Mouse (Mus musculus) megakaryocyte progenitor cell, adult 5-6 weeks (primary cell): Measurements from ENCODE around the gene Gm20388. TPM values are rescaled to one million over a fixed set of nuclear protein-coding genes. Genes with fewer than 3 reads are reported as not detected.
A peak's percentile ranks its signal among the peaks of the same experiment; 100 is the strongest.

Experiments used
- ATAC-seq: replicated peaks from 2 replicates; pipeline ENCODE4 v1.8.0; 2016; ENCODE audit warnings: mild to moderate bottlenecking, moderate TSS enrichment, inconsistent platforms; ENCODE audit not compliant: poor library complexity
- total RNA-seq, 2 experiments: library from RNA; stranded (forward) in 1 of 2; stranded (reverse) in 1 of 2; fragments of 157-497, 149-512 nt in 1 of 2; fragments of 200-1000 nt in 1 of 2; gene quantifications; 2 replicates each; pipeline versions ENCODE4 v1.2.3 to v1.2.4; 2015 to 2017

Gene Gm20388
- total RNA-seq, 2 experiments from 2014 or later = 18.6 TPM; not detected in 1

- ATAC-seq = no peak
These were observed 3961.4 kb downstream of the Gm20388 start for GRCm38 (mm10) chr8:123872048-123872447.

DNA sequence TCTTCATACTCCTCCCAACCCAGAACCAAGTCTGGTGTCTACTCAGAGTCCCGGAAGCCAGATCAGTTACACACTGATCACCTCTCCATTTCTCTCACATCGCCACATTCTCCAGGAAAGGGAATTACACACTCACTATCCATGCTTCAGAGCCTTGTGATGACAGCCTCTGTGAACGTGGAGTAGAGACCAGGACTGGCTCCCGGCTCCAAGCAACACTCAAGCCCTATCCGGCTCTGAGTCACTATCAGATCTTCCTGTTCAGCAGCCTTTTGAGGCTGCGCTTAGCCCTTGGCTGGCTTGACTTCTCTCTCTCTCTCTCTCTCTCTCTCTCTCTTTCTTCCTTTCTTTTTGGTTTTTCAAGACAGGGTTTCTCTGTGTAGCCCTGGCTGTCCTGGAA, 3962.7 kb downstream of the Gm20388 start:
- no peak for ATAC-seq

DNA sequence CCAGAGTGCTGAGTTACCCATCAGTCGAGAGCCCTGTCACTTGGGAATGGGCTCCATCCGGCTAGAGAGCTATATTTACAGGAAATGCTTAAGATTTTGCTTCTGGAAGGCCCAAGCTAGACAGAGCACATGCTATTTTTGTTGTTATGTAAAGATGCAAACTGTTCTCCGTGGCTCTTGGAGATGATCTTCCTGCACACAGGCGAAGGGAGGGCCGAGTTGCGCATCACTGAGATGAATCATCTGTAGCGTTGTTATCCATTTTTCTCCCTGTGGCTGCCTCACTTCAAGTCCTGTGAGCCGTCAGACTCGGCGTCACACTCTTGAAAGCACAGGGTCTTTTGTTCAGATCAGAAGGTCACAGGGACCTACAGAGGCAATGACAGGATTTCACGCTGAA, 3963.7 kb downstream of the Gm20388 start:
- no peak for ATAC-seq

GRCm38 (mm10) chr8:123877865-123878264, 3967.2 kb downstream of the Gm20388 start:
- no peak for ATAC-seq

- ATAC-seq = no peak
These were observed 3969.6 kb downstream of the Gm20388 start for GRCm38 (mm10) chr8:123880271-123880670.

DNA sequence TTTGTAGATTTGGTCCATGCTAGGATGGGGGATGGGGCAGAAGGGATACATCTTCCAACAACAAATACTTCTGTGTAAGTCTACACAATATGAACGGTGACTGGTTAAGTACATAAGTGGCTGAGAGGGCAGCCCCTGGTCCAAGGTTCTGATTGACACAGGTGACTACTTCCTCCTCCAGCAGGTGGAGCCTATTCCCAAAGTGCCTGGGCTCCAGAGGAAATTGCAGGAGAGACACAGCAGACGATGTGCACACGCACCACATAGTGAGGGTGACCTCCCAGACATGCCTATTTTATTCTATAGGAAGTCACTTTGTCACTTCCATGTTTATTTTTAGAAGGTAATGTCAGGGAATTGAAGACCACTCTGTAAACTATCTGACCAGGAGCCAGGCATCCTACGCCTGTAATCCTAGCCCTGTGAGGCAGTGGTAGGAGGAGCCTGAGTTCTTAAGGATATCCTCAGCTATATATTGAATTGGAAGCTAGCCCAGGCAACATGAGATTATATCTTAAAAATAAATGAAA, 3970.2 kb downstream of the Gm20388 start:
- ATAC-seq = no peak

DNA sequence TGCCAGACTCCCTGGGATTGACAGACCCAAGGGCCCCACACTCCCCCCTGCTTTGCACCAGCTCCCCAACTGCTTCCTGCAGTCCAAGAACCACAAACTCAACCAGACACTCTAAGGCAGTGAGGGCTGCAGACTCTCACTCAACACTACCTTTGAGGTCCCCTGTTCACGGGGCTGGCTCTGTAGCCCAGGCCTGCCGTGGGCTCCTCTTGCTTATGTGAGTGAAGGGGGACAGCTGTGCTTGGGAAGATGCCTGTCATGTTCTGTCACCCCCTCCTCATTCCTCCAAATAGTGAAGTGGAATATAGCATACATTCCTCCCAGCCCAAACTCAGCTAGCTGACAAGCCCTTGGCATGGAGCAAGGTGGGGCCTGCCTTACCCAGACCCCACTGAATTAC, 3971.8 kb downstream of the Gm20388 start:
- ATAC-seq = no peak

- ATAC-seq = no peak
These were observed 3972.5 kb downstream of the Gm20388 start for GRCm38 (mm10) chr8:123883094-123883493.

DNA sequence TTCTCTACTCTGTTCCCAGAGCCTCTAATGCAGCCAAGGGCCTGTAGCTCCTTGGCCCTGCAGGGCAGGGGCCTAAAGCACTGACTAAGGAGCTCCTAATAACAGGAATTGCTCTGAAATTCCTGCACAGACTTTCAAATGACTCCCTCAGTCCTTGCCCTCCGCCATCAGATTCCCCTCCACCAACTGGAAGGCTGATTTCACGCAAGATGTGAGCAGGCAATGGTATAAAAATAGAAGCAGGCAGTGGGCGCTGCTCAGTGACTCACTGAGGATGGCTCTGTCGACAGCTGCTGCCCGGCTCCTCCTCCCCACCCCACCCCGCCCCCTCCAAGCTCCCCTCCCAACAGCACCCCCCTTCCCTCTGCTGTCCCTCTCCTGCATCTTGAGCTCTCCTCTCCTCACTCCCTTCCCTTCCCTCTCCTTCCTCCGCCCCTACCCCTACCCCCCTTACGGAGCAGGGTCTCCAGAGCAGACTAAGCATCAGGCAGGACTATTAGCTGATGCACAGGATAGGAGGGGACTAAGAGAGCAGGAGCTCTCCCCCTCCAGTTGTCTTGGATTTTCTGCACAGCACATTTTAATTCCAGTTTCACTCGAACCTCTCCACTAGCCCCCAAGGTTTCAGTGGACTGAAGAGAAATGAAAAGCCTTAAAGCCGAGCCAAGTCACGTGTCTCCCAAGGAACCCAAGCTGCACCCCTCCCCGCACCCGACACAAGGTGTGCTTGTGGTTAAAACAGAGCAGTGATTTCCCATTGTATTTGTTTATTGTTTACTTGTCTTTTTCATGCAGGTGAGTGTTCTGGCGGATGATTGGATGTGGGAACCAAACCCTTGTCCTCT, 3974.3 kb downstream of the Gm20388 start:
- no peak for ATAC-seq

- ATAC-seq = no peak
These were observed 3976.5 kb downstream of the Gm20388 start for GRCm38 (mm10) chr8:123887163-123887562.

GRCm38 (mm10) chr8:123887956-123888355, 3977.3 kb downstream of the Gm20388 start:
- no peak for ATAC-seq

DNA sequence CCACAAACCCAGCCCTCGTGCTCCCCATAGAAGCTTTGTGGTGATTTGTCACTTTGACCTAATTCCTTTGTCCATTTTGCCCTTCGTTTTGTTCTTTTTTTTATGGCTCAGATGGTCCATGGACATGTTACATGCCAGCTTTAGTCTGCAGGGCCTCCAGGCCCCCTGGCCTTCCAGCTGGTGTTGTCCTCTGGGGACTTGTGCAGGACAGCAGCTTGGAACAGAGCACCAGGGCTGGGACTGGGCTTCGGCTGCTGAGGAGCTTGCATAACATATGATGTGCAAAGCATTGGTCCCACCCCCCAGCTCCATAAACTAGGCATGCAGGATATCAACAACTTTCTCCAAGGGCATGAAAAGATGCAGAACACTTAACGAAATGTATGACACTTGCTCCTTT, 3979.2 kb downstream of the Gm20388 start:
- ATAC-seq = no peak

DNA sequence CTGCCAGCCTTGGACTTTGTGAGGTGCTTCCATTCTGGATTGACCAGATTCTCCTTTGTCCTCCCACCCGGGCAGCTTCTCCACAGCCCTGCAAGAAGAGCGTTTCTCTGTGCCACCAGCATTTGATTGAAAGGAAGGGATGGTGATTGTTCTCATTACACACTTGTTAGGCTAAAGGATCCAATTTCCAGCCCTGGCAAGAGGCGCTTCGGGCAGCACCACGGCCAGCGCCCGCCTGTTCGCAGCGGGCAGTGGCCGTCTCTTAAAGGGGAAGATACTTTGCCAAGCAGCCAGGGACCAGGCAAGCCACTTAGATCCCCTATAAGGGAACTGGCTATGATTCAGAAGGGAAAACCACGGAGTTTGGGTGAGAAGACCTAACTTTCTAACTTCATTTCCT, 3980.6 kb downstream of the Gm20388 start:
- peak; percentile 88 for ATAC-seq

- ATAC-seq = no peak
These were observed 3981.4 kb downstream of the Gm20388 start for GRCm38 (mm10) chr8:123891883-123892585.

DNA sequence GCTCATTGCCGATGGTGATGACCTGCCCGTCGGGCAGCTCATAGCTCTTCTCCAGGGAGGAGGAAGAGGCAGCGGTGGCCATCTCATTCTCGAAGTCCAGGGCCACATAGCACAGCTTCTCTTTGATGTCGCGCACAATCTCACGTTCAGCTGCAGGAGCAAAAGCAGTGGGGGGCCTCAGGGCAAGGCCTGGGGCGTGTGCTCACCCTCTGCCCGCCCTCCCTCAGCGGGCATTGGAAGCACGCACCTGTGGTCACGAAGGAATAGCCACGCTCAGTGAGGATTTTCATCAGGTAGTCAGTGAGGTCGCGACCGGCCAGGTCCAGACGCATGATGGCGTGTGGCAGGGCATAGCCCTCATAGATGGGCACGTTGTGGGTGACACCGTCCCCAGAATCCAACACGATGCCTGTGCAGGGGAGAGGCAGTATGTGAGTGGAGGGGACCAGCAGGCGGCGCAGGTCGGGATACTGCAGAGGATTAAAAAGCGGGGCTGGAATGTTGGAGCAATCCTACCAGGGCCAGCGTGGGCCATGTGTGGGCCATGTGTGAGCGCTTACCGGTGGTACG, 3982.0 kb downstream of the Gm20388 start:
- ATAC-seq = no peak

DNA sequence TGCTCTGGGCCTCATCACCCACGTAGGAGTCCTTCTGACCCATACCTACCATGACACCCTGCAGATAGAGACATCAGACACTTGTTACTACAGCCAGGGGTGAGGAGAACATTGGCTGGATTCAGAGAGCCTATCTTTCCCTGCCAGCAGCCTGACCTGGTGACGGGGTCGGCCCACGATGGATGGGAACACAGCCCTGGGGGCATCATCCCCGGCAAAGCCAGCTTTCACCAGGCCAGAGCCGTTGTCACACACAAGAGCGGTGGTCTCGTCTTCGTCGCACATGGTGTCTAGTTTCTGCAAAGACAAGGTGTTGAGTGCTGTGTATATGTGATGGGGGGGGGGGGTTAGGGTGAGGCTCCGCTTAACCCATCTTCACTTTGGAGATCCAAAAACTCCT, 3982.8 kb downstream of the Gm20388 start:
- ATAC-seq = no peak

- no peak for ATAC-seq
These were observed 3984.0 kb downstream of the Gm20388 start, which contains the start of gene Acta1 for GRCm38 (mm10) chr8:123894502-123895097. Acta1 (minus strand) TSS chr8:123894751.

DNA sequence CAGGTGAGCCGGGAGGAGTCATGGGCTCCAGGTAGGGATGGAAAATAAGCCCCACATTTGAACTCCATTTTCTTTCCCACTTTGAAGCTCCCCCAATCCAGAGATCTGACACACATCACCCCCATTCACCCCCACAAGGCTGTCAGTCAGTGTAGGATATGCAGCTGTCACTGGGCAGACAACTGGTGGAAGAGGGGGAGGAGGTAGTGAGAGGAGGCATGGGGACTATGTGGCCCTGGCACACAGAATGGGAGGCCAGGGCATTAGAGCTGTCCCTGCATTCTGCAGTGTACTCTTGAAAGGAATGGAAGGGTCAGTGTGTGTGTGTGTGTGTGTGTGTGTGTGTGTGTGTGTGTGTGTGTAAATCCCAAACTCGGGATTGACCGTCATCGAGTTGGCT, 3984.6 kb downstream of the Gm20388 start:
- no peak for ATAC-seq

GRCm38 (mm10) chr8:123895680-123896365, 3985.2 kb downstream of the Gm20388 start:
- no peak for ATAC-seq

DNA sequence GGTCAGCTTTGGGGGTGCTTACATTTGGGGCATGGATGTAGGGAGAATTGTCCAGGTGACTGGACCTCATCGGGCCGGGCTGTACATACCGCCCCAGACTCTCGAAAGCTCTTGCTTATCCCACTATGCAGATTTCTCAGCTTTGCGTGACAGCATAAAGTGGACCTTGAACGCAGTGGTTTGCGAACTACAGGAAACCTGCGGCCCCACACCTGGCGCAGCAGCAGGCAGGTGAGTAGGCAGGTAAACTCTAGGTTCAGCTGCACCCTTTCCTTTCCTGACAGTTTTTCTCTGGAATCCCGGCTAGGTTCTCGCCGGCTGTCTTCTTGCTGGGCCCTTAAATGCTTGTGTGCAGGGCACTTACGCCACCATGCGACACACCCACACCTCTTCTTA, 3985.7 kb downstream of the Gm20388 start:
- no peak for ATAC-seq

GRCm38 (mm10) chr8:123896774-123897173, 3986.1 kb downstream of the Gm20388 start:
- no peak for ATAC-seq
